Mouse (Mus musculus) liver, embryonic 12.5 days (tissue): ENCODE results near the gene Tmem184b. TPM values are rescaled to one million over a fixed set of nuclear protein-coding genes. Genes with fewer than 3 reads are reported as not detected.

Experiments used
- microRNA counts: library from miRNA; unstranded; fragments of <30 nt; microRNA quantifications from one replicate; lab custom pipeline; 2017
- microRNA-seq: library from miRNA; unstranded; fragments of <30 nt; microRNA quantifications from one replicate; pipeline ENCODE4, GENCODE M21; 2017
- polyA plus RNA-seq: library from polyadenylated mRNA; unstranded; fragments of >200 nt; fragmentation: Nextera tagmentation; extraction: Ambion mirVana; gene quantifications from 2 replicates; pipeline ENCODE4 v1.2.1, GENCODE M21; 2016

The Tmem184b gene
- polyA plus RNA-seq, 1 experiment from 2014 or later, result 16.4 TPM

MicroRNAs encoded within 50 kb of the gene (microRNA counts, 519-probe panel; counts per million panel counts)
- microRNA mmu-miR-1943 (lab: Ali Mortazavi, UCI), result 582 counts per million, percentile 70 among the panel's probes with 10 or more counts

Small RNAs within 50 kb of the gene (microRNA-seq; reads per million reads assigned to microRNA genes)
- 2.5 reads per million for gene Mir1943

Other genes starting within 250 kb of the Tmem184b start
- gene Sox10, start 238.3 kb downstream of the Tmem184b start, polyA plus RNA-seq, result 0.17 and 0.29 TPM in 2 replicates
- gene Pick1, start 174.4 kb downstream of the Tmem184b start, polyA plus RNA-seq, result 16.1 and 17.1 TPM in 2 replicates
- gene Gm49486, start 174.2 kb downstream of the Tmem184b start, polyA plus RNA-seq, result 0.07 TPM in 1 of 2 replicates, not detected in the other
- not detected in 2 replicates for gene Slc16a8, start 148.8 kb downstream of the Tmem184b start, polyA plus RNA-seq
- 1.2 and 1.4 TPM in 2 replicates for gene Baiap2l2, start 118.0 kb downstream of the Tmem184b start, polyA plus RNA-seq
- gene Pla2g6, start 75.2 kb downstream of the Tmem184b start, polyA plus RNA-seq, result 16.8 and 17.3 TPM in 2 replicates
- gene Maff, start 56.9 kb downstream of the Tmem184b start, polyA plus RNA-seq, result 1.1 and 2.8 TPM in 2 replicates
- gene Csnk1e, start 52.0 kb upstream of the Tmem184b start, polyA plus RNA-seq, result 24.1 and 24.7 TPM in 2 replicates
- not detected in 2 replicates for gene Kcnj4, start 101.7 kb upstream of the Tmem184b start, polyA plus RNA-seq
- gene Kdelr3, start 112.8 kb upstream of the Tmem184b start, polyA plus RNA-seq, result 8.4 and 10.7 TPM in 2 replicates
- gene Ddx17, start 143.2 kb upstream of the Tmem184b start, polyA plus RNA-seq, result 18.6 and 19.9 TPM in 2 replicates
- gene Dmc1, start 201.5 kb upstream of the Tmem184b start, polyA plus RNA-seq, result 0.52 and 0.69 TPM in 2 replicates